Mouse (Mus musculus) adrenal gland, postnatal 14 days (tissue): ENCODE results near the gene Cfap77. TPM values are rescaled to one million over a fixed set of nuclear protein-coding genes. Genes with fewer than 3 reads are reported as not detected.

Experiments
- DNase-seq: peaks from one replicate; pipeline ENCODE4 v3.0.0; 2021; ENCODE audit warnings: mixed read lengths
- total RNA-seq: library from RNA; stranded (reverse); gene quantifications from 2 replicates; pipeline ENCODE4 v1.2.3, GENCODE M21; 2021

Gene Cfap77
- total RNA-seq, 1 experiment from 2014 or later: 0.93 TPM

GRCm38 (mm10) chr2:28943666-28944516, 111.0 kb downstream of the Cfap77 start:
- DNase-seq: no peak

DNA sequence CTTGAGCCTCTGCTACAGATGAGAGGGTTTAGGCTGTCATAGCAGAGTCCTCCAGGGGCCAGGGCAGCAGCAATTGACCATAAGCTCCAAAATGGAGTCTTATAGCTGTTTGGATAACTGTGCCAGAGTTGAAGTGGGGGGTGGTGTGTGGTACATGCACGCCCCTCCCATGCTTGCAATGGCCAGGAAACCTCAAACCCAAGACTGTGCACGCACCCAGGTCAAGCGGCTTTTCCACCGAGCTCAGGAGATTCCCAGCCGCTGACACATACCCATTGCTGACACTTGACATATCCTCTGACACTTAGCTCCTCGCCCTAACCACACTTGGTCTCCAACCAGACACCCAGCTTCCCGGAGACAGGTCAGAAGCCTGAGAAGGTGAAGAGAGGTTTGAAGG, 115.9 kb downstream of the Cfap77 start:
- DNase-seq: no peak

GRCm38 (mm10) chr2:28930571-28930970, 124.3 kb downstream of the Cfap77 start:
- DNase-seq: no peak

GRCm38 (mm10) chr2:28923912-28924311, 131.0 kb downstream of the Cfap77 start:
- peak; percentile 91 for DNase-seq

- no peak for DNase-seq
Observed at GRCm38 (mm10) chr2:28919001-28919400, 135.9 kb downstream of the Cfap77 start.

DNA sequence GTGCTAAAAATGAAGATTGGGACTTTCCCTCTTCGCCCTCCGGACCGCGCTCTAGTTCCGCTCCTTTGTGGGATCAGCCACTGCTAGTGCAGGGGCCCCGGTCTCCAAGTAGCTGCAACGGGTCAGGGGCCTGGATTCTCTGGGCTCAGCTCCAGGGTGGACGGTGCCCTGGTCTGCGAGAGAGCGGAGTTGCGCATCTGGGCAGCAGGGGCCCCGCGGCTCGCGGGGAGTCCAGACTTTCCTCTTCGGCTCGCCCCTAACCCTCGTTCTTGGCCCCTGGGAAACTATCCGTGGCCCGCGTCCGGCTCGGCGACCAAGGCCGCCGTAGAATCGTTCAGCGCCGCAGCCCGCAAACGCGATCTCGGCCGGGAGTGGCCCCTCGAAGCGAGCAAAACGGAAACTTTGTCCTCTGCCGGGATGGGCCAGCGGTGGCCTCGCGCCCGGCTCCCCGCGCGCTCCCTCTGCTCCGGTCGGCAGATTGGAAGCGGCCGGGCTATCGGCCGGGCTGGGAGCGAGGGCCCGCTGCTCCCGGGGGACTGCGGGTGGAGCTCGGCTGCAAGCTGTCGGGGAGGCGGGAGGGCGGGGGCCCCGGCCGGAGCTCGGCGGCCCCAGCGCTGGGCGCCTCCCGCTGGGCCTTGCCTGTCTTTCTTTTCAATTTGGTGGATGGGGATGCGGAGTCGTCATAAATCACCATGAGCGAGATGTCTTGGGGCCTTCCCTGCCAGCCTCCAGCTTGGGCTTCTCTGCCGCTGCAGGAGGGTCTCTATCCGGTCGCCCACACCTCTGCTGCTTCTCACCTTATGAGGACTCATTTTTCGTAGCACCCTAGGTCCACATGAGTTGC, 137.1 kb downstream of the Cfap77 start:
- DNase-seq: no peak

DNA sequence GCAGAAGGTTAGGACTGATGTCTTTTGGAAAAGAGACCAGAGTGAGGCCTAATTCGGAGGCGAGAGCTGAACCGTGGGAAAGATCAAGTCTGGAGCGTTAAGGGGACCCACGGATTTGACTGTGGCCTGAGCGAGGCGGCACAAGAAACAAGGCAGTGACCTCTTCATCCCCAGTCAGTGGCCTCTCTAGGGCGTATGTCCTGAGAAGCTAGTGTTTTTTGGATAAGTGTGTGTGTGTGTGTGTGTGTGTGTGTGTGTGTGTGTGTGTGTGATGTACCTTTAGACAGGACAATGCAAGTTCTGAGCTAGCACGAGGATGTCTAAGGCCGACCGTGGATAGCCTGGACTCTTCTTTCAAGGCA, 137.7 kb downstream of the Cfap77 start:
- no peak for DNase-seq

DNA sequence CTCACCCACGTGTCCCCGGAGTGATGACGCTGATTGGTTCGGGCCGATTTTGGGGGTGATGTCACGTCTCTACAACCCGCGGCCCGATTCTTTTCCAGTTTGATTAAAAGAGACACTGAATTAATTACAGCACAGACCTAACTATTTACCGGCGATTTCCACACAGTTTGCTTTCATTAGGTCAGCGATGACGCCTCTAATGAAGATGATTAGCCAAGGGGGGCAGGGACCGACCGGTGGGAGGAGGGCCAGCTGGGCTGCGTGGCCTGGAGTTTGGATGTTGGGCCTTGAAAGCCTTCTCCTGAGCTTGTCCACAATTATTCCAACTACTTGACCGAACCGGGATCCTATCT, 138.4 kb downstream of the Cfap77 start, which contains the start of gene Barhl1:
Gene Barhl1, minus strand, starts transcription at position 156 of the 353 bp plus-strand sequence.
- no peak for DNase-seq

GRCm38 (mm10) chr2:28915768-28916512, 138.9 kb downstream of the Cfap77 start:
- peak; percentile 72 for DNase-seq

- no peak for DNase-seq
Observed at GRCm38 (mm10) chr2:28915104-28915738, 139.6 kb downstream of the Cfap77 start.

DNA sequence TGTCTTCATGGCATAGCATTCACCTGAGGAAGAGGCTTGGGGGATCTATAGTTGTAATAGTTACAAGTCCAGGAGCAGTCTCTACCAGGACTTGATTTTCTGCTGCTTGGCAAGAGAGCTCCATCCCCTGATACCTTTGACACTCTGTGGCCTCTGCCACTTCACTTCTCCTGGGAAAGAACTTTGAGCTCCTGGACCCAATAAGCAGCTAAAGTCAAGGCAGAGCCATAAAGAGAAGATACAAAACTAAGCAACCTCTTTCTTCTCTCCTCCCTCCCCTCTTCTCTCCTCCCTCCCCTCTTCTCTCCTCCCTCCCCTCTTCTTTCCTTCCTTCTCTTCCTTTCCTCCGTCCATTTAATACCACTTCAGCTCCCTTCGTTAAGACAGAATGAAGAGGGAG, 140.7 kb downstream of the Cfap77 start:
- no peak for DNase-seq

- DNase-seq: no peak
Observed at GRCm38 (mm10) chr2:28912961-28913360, 141.9 kb downstream of the Cfap77 start.

DNA sequence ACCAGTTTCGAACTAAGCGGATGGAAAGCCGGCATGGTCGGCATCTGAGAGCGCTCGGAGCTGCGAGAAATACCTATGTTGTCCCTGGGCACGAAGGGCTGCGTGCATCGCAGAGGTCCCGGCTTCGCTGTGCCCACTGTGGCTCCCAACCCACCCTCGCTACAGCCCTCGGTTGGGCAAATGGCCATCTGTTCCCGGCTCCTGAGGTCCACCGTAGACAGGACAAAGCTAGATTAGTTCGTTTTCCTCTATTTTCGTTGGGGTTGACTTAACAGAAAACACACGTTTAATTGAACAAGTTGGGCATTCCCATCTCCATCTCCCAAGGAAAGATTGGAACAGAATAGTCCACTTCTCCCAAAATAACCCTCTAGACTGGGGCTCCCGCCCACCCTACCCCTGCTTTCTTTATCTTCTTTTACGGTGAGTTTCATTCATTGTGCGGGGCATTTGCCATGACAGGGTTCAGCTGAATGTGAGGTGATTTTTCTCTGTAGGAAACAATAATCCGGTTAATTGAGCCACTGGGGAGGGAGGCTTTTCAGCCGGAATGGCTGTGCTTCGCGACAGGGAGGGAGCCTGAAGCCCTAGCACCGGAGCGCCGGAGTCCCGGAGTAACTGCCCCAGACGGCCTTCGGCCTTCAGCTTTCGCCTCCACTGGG, 142.7 kb downstream of the Cfap77 start:
- no peak for DNase-seq

DNA sequence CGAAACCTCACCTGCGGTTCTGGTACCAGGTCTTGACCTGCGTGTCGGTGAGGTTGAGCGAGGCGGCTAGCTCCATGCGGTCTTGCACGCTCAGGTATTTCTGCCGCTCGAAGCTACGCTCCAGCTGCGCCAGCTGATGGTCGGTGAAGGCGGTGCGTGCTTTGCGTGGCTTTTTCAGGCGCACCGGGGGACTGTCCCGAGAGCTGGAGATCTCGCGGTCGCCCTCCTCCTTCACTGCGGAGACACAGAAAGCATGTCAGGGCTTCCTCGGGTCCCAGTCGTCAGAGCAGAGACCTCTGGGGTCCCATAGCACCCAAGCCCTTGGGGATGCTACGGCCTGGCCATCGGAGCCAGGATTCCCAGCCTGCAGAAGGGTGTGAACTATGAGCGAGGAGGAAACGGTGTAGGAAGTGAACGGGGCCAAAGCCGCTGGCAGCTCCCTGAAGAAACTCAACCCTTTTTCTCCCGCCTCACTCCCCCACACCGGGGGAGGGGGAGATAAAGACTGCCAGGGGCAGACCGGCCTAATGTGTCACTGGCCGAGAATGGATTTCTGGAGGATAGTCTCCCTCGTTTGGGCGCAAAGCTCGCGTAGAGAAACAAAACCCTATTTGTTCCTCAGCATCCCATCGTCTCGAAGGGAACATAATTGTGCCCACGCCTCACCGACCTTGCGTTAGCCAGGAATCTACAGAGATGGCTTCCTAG, 143.4 kb downstream of the Cfap77 start:
- no peak for DNase-seq

- no peak for DNase-seq
Observed at GRCm38 (mm10) chr2:28910877-28911276, 144.0 kb downstream of the Cfap77 start.

GRCm38 (mm10) chr2:28909818-28910710, 144.8 kb downstream of the Cfap77 start:
- DNase-seq: no peak

- DNase-seq: no peak
Observed at GRCm38 (mm10) chr2:28909186-28909817, 145.6 kb downstream of the Cfap77 start.

DNA sequence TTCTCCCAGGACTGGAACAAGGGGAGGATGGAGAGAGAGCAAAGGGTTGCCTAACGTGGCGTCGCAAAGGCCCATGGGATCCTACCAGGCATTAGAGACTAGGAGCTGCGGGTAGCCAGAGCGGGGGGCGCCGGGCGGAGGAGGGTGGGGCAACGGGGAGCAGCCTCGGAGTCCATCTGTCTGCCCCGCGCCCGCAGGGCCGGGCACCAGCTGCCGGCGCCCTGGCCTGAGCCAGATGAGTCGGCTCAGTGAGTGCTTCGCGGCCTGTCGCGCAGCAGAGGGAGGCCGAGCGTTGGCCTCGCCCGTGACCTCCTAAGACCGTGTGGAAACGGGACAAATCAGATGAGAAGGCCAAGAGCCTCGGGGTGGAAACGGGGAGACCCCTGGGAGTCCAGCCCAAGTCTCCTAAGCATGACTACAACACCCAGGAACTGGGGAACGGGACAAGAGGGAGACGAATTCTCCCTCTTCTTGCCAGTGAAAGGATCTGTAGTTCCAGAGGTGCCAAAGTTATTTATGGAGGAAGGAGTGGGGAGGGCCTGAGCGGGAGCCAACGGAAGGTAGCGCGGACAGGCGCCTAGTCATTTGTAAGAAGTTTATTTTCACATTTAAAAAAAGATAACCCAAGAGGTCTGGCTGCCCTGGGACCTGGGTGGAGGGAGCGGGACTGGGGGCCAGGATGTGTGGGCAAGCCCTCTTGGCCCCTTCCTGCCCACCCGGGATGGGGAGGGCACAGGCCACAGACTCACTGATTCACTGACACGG, 146.3 kb downstream of the Cfap77 start:
- peak; percentile 70 for DNase-seq
